Mouse (Mus musculus) cerebellum, postnatal 25 days (tissue): ENCODE data around the gene Sobp.

Source experiments
- DNase-seq, 2 experiments: peaks; one replicate each; pipeline ENCODE4 v3.0.0; 2021; ENCODE audit warnings: mixed read lengths in 2 of 2

Gene Sobp

GRCm38 (mm10) chr10:43158917-43159316, 15.4 kb downstream of the Sobp start:
- DNase-seq: no peak

DNA sequence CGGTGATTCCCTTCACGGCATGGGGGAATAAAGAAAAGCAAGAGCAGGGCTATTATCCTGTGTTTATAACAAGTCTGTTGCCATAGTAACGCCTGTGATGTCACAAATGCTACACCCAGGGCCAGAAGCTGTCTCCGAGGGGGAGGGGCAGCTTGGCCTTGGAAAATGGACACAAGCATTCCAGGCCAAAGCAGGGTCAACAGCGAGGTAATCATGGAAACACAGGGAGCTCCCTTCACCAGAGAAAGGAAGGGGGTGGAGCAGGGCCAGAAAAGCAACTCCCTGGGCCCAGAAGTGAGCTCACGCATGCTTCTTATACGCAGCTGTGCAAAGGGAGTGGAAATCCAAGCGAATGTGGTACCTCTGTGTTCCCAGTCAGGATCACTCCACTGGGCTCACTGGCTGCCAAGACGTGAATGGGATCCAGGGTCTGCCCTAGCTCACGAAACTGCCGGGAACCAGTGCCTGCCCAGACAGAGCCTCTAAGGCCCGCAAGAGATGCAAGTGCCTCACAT, 19.2 kb downstream of the Sobp start:
- peak; percentile 32 to 50 for DNase-seq

DNA sequence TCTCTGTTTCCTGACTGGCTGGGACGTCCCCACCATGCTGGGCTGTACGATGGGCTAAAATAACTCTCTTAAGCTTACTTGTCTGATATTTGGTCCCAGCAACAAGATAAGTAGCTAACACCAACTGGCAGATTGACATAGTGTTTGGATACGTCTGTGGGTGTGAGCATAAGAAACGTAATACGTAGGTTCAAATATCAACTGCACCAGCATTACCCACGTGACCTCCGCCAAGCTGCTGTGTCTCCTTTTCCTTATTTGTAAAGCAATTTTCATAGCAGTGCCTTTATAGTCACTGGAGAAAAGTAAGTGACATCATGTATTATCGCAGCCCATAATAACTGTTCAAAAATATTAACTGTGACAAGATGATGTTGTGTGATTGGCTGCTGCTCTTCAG, 21.7 kb downstream of the Sobp start:
- no peak for DNase-seq

GRCm38 (mm10) chr10:43148456-43148855, 25.9 kb downstream of the Sobp start:
- DNase-seq: no peak

DNA sequence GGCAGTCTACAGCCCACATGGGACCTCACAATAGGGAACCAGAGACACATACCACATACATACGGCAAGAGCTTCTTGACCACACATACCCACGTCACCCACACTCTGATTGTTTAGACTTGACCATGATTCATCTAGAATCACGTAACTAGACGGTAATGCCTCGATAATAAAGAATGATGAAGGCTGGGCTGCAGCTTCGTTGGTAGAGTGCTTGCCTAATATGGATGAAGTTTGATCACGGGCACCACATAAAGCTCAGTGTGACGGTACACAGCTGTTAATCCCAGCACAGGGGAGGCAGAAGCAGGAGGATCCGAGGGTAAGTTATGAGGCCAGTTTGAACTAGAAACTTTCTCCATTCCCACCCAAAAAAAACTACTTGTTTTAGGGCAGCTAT, 31.2 kb downstream of the Sobp start:
- no peak for DNase-seq

DNA sequence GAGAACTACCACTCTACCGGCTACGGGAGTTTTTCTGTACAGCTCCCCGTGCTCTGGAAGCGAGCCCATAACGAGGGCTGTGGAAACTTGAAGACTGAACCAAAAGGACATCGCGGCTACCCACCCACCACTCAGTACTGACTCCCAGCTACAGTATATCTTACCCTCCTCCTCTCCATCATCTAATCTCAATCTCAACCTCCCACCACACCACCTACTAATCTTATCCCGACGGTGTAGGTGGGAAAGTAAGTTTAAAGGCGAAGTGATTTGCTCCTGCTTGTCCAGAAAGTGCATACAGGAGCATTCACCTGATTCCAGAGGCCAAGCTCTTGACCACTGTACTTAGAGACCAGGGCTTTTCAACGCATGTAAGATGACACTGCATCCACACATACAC, 40.3 kb downstream of the Sobp start:
- no peak for DNase-seq

DNA sequence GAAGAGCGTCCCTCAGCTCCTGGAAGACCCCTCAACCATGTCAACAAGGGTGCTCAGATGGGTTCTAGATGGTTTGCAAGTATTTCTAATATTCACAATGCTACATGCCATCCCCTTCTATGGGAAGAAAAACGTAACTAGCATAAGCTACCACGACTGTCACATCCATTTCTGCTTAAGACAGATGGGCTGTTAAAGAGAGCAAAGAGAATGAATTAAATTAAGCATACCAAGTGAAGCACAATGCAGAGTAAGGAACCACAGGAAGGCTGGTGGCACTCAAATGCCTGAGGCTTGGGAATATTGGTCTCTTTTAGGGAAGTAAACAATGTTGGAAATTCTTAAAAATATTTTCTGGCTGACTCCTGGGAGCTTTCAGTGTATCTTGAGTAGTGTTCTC, 45.6 kb downstream of the Sobp start:
- DNase-seq: no peak

- no peak for DNase-seq
Measured at GRCm38 (mm10) chr10:43124561-43124960, 49.8 kb downstream of the Sobp start.

- no peak for DNase-seq
Measured at GRCm38 (mm10) chr10:43124156-43124555, 50.2 kb downstream of the Sobp start.

DNA sequence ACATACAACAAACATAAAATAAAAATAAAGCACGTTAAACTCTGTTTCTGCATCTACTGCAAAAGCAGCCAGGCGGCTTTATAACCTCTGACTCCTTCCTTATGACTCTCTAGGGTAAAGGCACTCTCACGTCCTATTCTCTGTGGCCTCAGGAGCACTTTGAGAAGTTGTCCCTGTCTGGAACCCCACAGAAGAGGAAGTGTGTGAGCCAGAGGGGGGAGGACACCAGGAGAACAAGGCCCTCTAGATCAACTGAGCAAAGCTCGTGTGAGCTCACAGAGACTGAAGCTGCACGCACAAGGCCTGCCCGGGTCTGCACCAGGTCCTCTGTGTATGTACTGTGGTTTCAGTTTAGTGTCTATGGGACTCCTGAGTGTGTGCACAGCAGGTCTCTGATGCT, 50.9 kb downstream of the Sobp start:
- no peak for DNase-seq

- DNase-seq: no peak
Measured at GRCm38 (mm10) chr10:43120688-43121450, 53.5 kb downstream of the Sobp start.

- DNase-seq: no peak
Measured at GRCm38 (mm10) chr10:43116083-43116927, 58.0 kb downstream of the Sobp start.

DNA sequence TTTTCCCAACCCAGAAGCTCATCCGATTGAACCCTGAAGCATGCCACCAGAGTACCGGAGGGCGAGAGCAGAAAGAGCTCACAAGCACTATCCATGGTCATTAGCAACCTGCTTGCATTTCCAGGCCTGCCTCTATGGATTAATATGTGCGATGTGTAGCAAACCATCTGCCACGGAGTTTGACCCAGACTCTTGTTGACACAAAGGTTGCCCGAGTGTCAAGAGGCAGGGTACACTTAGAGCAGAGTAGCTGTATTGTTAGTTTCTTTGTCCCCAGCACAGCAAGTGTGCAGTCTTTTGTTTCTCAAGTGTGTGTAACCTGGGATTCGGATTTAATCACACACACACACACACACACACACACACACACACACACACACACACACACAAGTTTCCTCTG, 62.0 kb downstream of the Sobp start:
- no peak for DNase-seq

DNA sequence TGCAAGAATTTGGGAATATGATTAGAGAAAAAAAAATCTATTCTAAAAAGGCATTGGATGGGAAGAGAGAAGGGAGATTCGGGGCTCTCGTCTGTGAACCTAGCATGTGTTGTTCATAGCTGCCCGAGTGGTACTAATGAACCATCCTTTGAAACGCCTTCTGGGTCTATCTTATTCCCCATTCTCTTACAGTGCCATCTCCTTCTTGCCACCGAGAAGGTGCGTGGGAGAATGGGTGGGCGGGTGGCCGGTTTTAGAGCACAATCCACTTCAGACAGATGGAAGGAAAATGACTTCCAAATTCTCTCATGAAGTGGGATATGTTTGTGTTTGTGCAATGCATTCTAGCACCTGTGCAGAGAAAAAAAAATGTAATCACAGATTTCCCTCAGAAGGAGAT, 67.7 kb downstream of the Sobp start:
- no peak for DNase-seq

- no peak for DNase-seq
Measured at GRCm38 (mm10) chr10:43106196-43106595, 68.1 kb downstream of the Sobp start.

GRCm38 (mm10) chr10:43100513-43100912, 73.8 kb downstream of the Sobp start:
- DNase-seq: no peak

GRCm38 (mm10) chr10:43099229-43099628, 75.1 kb downstream of the Sobp start:
- peak; percentile 45 to 63 for DNase-seq

- no peak for DNase-seq
Measured at GRCm38 (mm10) chr10:43097755-43098154, 76.6 kb downstream of the Sobp start.

GRCm38 (mm10) chr10:43096614-43097013, 77.7 kb downstream of the Sobp start:
- DNase-seq: no peak

DNA sequence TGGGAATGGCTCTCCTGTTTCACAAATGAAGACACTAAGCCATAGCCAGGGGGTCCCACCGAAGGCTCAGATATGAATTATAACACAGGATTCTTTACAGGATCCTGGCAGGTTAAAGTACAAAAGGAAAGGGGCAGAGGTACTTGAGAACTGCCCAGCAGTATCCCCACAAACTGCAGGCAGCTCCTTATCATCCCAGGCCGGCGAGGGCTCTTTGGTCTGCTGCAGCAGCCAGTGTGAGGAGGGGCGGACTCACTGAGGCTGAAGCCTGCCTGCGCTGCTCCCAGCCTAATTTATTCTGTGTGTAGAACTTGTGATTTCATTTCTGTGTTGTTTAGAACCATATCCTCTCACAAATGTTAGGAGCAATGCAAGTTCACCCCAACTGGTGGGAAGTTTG, 79.8 kb downstream of the Sobp start:
- DNase-seq: no peak

- DNase-seq: no peak
Measured at GRCm38 (mm10) chr10:43093440-43093839, 80.9 kb downstream of the Sobp start.

DNA sequence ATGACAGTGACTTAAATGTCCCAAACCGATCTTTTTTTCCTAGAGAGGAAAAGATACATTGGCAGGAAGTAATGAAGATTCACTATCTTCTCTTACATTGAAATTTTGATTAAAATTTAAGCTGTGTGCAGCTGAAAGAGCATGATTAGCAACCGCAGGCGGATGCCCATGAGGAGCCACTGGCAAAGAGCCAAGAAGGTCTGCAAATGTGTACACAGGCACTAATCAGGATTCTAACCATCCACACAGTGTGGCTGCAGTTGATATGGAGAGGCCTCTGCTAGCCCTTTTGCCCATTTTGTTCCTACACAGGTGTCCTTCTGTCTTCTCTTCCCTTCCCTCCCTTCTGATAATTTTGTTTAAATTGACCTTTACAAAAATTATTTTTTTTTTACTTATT, 84.3 kb downstream of the Sobp start:
- DNase-seq: peak in 1 of 2 experiments; percentile 46

DNA sequence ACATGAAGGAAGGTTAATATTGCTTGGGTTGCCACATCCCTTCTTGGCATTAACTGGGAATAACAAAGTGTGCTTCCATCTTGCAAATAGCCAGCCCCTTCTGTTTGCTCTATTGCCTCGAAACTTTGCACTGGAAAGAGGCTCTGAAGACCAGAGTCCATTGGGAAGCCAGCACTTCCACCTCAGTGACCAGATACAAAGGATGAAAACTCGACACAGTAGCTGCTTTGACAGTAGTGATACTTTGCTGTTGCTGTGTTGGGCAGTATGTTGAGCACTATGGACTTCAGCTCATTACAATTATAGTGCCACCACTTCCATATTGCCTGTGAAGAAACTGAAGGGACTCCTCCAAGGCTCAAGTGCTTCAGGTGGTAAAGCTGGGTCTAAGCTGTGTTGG, 86.9 kb downstream of the Sobp start:
- no peak for DNase-seq

DNA sequence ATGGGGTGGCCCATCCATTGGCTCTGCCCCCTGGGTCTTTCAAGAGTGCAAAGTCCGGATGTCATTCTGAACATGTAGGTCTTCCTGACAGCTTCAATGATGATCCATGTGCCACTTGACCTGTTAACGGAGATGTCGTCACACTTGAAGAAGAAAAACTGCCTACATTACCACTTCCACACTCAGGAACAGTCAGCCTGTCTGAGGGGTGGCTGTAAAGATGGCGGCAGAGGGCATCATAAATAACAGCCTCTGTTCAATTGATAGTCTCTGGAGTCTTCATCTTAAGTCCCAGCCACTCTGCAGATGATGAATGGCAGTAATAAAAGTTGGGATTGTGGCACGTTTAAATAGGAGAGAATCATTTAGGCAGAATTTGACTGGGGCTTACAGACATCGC, 87.4 kb downstream of the Sobp start:
- DNase-seq: no peak
